Mouse (Mus musculus) midbrain, embryonic 11.5 days (tissue): ENCODE data around the gene Gm21822. TPM values are rescaled to one million over a fixed set of nuclear protein-coding genes. Genes with fewer than 3 reads are reported as not detected.
"Not testable (repeated sequence)": the region's sequence is repeated elsewhere in the genome, so short reads cannot be mapped to it uniquely, and the experiment has no call there.

Experiments used
- ATAC-seq: fragments of 200-750 bp; cut with Nextera tagmentation; 2 replicates; pipeline ENCODE4 v1.8.0; 2017; ENCODE audit warnings: moderate TSS enrichment, moderate library complexity; ENCODE audit not compliant: low FRiP score
- DNase-seq: peaks from one replicate; pipeline ENCODE4 v3.0.0; 2015; ENCODE audit warnings: low spot score; ENCODE audit errors: missing footprints
- H3K27ac ChIP-seq: fragments of 300-500 bp; sonication (generic); 2 replicates; pipeline ENCODE4 v1.5.1; 2014; ENCODE audit warnings: low read depth, low read length
- H3K27me3 ChIP-seq: fragments of 300-500 bp; sonication (generic); 2 replicates; pipeline ENCODE4 v1.6.1; 2014; ENCODE audit warnings: mild to moderate bottlenecking, low read length, moderate library complexity, mixed read lengths; ENCODE audit not compliant: control insufficient read depth, insufficient read depth
- H3K36me3 ChIP-seq: fragments of 300-500 bp; sonication (generic); 2 replicates; pipeline ENCODE4 v1.6.1; 2014; ENCODE audit warnings: mild to moderate bottlenecking, low read length, moderate library complexity, mixed read lengths; ENCODE audit not compliant: control insufficient read depth, insufficient read depth
- H3K4me1 ChIP-seq: fragments of 300-500 bp; sonication (generic); 2 replicates; pipeline ENCODE4 v1.6.1; 2014; ENCODE audit warnings: low read length; ENCODE audit not compliant: control insufficient read depth, insufficient read depth
- H3K4me2 ChIP-seq: fragments of 300-500 bp; sonication (generic); 2 replicates; pipeline ENCODE4 v1.6.1; 2014; ENCODE audit warnings: mild to moderate bottlenecking, moderate library complexity
- H3K4me3 ChIP-seq: fragments of 300-500 bp; sonication (generic); 2 replicates; pipeline ENCODE4 v1.5.1; 2014; ENCODE audit warnings: low read depth, low read length
- H3K9ac ChIP-seq: fragments of 300-500 bp; sonication (generic); 2 replicates; pipeline ENCODE4 v1.6.1; 2014; ENCODE audit warnings: low read length
- H3K9me3 ChIP-seq: fragments of 300-500 bp; sonication (generic); 2 replicates; pipeline ENCODE4 v1.6.1; 2016; ENCODE audit warnings: low read length; ENCODE audit not compliant: control insufficient read depth
- whole genome bisulfite sequencing: fragments of 180-500 bp; shearing (Covaris S2); extraction: QIAGEN DNeasy Blood & Tissue Kit; methylation state at CpG from one replicate; pipeline ENCODE4 v1.1.7; 2014; 5-methylcytosine and 5-hydroxymethylcytosine counted together
- polyA plus RNA-seq: library from polyadenylated mRNA; unstranded; fragments of >200 nt; fragmentation: Nextera tagmentation; extraction: Ambion mirVana; gene quantifications from 2 replicates; pipeline ENCODE4 v1.2.1, GENCODE M21; 2014

The Gm21822 gene
- not detected in 2 replicates for polyA plus RNA-seq

DNA sequence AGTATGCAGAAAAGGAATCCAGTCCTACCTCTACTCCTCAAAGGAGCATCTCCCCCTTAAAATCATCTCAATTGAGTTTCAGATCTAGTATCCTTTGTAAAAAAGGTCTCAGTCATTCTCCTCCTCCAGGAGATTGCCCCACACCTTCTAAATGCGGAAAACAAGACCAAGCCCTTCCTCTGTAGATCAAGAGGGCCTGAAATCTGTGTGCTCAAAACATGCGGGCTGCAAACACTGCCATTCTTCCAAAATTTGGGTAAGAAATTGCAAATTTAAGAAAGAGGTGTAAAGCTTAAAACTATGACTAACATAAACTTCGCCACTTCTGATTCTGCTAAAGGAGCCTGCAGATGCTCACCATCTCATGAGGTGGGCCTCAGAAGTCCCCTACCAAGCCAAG lies at the start of gene Gm21822:
Gm21822 (plus strand) TSS at position 301 of the 400 bp plus-strand sequence.
- not testable (repeated sequence) for H3K36me3 ChIP-seq, ATAC-seq, H3K4me1 ChIP-seq, H3K4me2 ChIP-seq, H3K27me3 ChIP-seq, H3K9me3 ChIP-seq, H3K27ac ChIP-seq, H3K4me3 ChIP-seq, DNase-seq, H3K9ac ChIP-seq
- no CpG with 5 or more reads among the region's 3 CpGs for WGBS
